Mouse (Mus musculus) frontal cortex, postnatal 36 days (tissue): Measurements from ENCODE around the gene Npy.

Source experiments
- DNase-seq, 2 experiments: peaks; one replicate each; pipeline ENCODE4 v3.0.0; 2022; ENCODE audit warnings: low spot score in 2 of 2

The Npy gene

GRCm38 (mm10) chr6:49821961-49822870, at the start of gene Npy:
Gene Npy (plus strand): TSS chr6:49822710.
- peak; percentile 19 to 25 for DNase-seq

GRCm38 (mm10) chr6:49775006-49775405, 47.5 kb upstream of the Npy start:
- no peak for DNase-seq

DNA sequence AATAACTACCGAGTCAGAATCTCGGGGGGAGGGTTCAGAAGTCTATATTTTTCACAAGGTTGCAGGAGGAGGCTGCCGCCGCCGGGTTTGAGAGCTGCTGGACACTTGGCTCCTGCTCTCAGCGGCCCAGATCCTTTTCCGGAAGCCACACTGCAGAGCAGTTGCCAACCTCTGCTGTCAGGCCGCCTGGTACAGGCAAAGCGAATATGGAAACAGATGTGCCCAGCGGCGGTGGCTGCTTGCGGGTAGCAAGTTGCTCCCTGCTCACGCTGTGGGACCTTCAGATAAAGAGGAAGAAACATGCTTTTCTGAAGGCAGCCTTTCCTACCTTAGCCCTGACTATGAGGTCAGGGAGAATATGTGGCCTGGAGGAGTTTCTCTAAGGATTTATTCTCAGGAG, 44.4 kb upstream of the Npy start:
- DNase-seq = no peak

- DNase-seq = peak in 1 of 2 experiments; percentile 24
These were observed 43.8 kb upstream of the Npy start for GRCm38 (mm10) chr6:49778729-49779128.

- no peak for DNase-seq
These were observed 42.9 kb upstream of the Npy start for GRCm38 (mm10) chr6:49779606-49780005.

DNA sequence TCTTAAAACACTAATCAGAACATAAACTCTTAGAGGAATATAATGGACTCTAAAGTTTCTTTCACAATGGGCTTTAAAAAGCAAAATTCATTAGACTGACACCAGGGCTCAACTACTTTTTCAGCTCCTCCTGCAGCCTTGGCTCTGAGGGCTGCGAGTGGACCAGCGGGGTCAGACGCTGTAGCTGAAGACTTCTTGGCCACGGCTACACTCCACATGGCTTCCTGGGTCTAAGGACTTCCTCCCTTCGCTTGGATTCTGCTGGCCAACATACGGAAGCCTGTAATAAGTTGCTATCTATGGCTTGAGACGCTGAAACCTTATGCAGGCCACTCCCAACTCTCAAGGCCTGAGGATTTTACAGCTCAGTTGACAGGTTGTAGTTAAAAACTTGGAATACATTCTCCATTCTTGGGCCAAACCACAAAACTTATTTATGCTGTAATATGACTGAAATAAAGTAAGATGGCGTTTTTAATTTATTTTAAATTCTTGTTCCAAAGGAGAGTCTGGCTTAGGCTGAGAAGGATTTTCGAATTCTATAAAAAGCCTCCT, 41.6 kb upstream of the Npy start:
- no peak for DNase-seq

- no peak for DNase-seq
These were observed 40.7 kb upstream of the Npy start for GRCm38 (mm10) chr6:49781852-49782251.

GRCm38 (mm10) chr6:49782679-49783078, 39.8 kb upstream of the Npy start:
- no peak for DNase-seq

DNA sequence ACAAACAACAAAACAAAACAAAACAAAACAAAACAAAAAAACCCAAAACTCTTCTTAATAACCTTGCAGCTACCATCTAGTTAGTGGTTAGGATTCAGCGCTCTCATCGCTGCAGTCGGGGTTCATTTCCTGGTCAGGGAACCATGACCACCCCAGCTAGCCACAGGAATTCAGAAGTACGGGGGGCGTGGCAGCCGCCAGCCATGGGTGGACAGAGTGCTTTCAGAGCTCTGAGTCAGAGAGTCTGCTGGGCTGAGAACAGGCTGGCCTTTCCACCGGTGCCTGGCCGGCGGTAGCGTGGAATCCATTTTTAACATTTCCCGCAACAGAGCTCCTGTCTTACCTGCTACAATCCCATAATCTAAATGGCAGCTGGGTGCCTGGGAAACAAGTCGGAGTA, 30.0 kb upstream of the Npy start:
- DNase-seq = no peak

- no peak for DNase-seq
These were observed 18.4 kb upstream of the Npy start for GRCm38 (mm10) chr6:49804105-49804504.

DNA sequence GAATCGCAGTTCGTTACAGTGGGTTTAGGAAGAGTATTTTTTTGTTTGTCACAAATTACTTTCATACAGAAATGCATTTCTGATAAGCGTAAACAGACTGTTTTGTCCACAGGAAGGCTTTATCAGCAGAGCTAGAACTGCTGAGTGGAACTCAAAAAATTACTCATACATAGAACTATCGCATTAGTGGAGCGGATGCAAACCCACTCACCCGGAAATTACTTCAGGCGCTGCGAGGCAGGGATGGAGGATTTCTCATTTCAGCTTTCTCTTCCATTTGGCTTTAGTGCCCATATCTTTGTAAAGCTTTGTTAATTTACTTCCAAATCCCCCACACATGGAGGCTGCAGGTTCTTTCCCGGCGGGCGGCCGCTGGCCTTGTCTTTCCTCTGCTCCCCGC, 14.4 kb upstream of the Npy start:
- DNase-seq = no peak

DNA sequence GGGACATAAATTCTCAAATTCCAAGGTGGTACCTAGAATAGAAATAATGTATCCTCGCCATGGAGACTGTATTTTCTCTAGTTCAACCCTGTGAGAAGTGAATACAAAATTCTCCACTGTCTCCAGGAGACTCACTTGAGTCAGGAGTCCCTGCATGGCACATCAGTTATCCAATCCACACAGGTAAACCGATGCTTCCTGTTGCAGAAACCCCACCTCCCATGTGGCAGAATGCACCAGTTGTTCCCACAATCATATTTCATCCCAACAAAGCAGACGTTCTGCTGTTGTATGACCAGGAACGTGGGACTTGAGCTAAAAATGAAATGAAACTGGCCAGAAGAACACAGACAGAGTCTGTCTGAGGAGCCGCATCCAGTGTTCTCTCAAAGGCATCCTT, 5.3 kb upstream of the Npy start:
- DNase-seq = peak; percentile 12 to 19

GRCm38 (mm10) chr6:49817625-49818024, 4.9 kb upstream of the Npy start:
- DNase-seq = peak; percentile 19 to 29

- DNase-seq = no peak
These were observed 341 bp downstream of the Npy start for GRCm38 (mm10) chr6:49822871-49823230.

DNA sequence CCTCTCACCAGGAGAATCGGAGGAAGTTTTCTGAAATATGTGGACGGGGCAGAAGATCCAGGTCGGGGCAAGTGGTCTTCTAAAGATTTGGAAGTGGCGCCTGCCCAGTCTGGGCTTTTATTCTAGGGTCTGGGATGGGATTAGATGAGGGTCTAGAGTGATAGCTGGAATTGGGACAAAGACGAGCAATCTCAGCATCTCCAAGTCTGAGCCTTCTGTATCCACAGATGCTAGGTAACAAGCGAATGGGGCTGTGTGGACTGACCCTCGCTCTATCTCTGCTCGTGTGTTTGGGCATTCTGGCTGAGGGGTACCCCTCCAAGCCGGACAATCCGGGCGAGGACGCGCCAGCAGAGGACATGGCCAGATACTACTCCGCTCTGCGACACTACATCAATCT, 861 bp downstream of the Npy start:
- no peak for DNase-seq

- no peak for DNase-seq
These were observed 1.3 kb downstream of the Npy start for GRCm38 (mm10) chr6:49823821-49824220.

- DNase-seq = no peak
These were observed 9.1 kb downstream of the Npy start for GRCm38 (mm10) chr6:49831579-49831978.

DNA sequence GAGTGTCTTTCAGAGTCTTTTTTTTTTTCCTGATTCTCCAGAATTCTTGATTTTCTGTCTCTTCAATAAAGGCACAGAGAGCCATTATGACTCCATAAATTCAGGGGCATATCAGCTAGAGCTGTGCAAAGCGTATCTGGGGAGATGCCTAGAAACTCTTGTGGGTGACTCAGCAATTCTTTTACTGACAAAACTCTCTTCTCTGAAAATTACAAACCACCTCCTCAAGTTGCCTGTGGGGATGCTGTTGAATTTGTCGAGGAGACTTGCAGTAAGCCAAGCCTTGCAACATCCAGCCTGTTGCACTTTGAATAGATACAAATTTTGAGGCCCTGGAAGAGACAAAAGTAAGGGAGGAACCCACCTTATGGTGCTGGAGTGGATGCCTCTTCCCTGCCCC, 34.3 kb downstream of the Npy start:
- DNase-seq = peak in 1 of 2 experiments; percentile 31

DNA sequence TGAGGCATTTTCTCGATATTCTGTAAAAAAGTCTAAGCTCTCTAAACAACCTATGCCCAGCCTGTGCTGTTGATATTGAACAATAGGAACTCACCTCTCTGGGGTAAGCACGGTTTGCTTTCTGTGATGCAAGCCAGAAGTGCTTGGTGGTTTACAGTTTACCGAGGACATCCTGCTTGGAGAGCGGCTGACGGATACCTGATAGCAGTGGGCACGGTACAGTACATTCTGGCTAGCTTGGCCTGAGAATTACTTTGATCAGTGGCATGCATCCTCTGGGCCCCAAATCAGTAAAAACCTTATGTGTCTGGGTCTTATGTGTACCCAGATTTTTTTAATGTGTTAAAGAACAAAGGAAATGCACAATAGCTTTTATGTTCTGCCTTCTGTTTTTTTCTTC, 45.1 kb downstream of the Npy start:
- DNase-seq = no peak

GRCm38 (mm10) chr6:49871071-49871470, 48.6 kb downstream of the Npy start:
- no peak for DNase-seq

DNA sequence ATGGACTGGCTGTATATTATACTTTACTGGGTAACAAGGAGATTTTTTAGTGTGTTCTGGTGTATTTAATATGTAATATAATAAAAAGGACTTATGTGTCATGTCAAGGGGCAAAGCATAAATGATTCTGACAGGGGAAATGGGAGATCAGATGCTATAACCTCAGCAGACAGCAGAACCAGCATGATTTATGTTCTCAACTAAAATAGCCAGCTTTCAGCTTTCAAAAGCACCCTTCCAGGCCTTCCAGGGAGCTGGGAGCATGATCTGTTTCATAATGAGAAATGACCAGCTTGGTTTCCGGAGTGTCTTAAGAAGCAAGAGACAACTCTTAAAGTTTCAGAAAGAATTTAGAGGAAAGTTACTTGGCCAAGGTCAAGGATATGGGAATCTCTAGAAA, 51.0 kb downstream of the Npy start:
- DNase-seq = no peak

- DNase-seq = no peak
These were observed 52.6 kb downstream of the Npy start for GRCm38 (mm10) chr6:49875160-49875559.

DNA sequence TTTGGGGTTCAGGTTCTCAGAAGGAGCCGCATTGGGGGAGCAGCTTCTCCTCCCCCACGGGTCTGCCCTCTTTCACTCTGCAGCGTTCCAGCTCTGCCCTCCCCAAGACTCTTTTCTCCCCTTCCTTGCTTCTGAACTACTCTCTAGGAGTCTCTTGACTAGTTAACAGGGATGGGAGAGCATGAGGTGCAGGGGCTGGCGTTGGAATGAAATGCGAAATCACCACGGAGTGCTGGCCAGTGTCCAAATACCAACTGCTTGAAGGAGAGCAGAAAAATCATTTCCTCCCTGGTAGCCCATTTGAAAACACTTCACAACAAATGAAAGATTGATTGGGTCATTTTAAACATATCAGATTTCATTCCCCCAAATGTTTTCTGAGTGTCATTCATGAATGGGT, 53.3 kb downstream of the Npy start:
- DNase-seq = peak in 1 of 2 experiments; percentile 8
